Mouse (Mus musculus) myocyte (in vitro differentiated cells): ENCODE data around the gene Rsad1. TPM values are rescaled to one million over a fixed set of nuclear protein-coding genes. Genes with fewer than 3 reads are reported as not detected.
A peak's percentile ranks its signal among the peaks of the same experiment; 100 is the strongest.

Source experiments
- H3K27me3 ChIP-seq: one replicate; pipeline ENCODE4 v1.6.1; 2011; ENCODE audit not compliant: control insufficient read depth, insufficient read depth, insufficient read length
- H3K36me3 ChIP-seq: one replicate; pipeline ENCODE4 v1.6.1; 2011; ENCODE audit not compliant: control insufficient read depth, insufficient read depth
- H3K4me2 ChIP-seq: one replicate; pipeline ENCODE4 v1.6.1; 2011; ENCODE audit warnings: low read depth, control low read depth
- H3K4me3 ChIP-seq: one replicate; pipeline ENCODE4 v1.5.1; 2011; ENCODE audit warnings: mild to moderate bottlenecking, control low read depth, moderate library complexity
- H3K79me2 ChIP-seq: one replicate; pipeline ENCODE4 v1.6.1; 2011; ENCODE audit not compliant: control insufficient read depth, insufficient read depth
- H3ac ChIP-seq: one replicate; pipeline ENCODE4 v1.6.1; 2011; ENCODE audit not compliant: control insufficient read depth, insufficient read length
- CEBPB ChIP-seq: IDR thresholded peaks from 2 replicates; pipeline ENCODE4 v1.6.1; 2011; ENCODE audit warnings: mild to moderate bottlenecking, moderate library complexity; ENCODE audit not compliant: poor library complexity, insufficient read depth, severe bottlenecking
- E2F4 ChIP-seq: IDR thresholded peaks from one replicate; pipeline ENCODE4 v1.6.1; 2011; ENCODE audit warnings: mild to moderate bottlenecking, control low read depth, moderate library complexity; ENCODE audit not compliant: insufficient read depth
- MAX ChIP-seq: IDR thresholded peaks from one replicate; pipeline ENCODE4 v1.6.1; 2011; ENCODE audit warnings: low read depth, mild to moderate bottlenecking, control low read depth
- MYOD1 ChIP-seq, 3 experiments: IDR thresholded peaks; one replicate each; pipeline ENCODE4 v1.6.1; 2011; ENCODE audit warnings: control low read depth in 2 of 3, low read depth in 2 of 3, mild to moderate bottlenecking in 2 of 3, moderate library complexity in 1 of 3; ENCODE audit not compliant: insufficient read length in 2 of 3, control insufficient read depth in 1 of 3
- MYOG ChIP-seq, 3 experiments: IDR thresholded peaks; one replicate each; pipeline ENCODE4 v1.6.1; 2011; ENCODE audit warnings: control low read depth in 2 of 3, low read depth in 2 of 3, mild to moderate bottlenecking in 2 of 3; ENCODE audit not compliant: insufficient read length in 2 of 3, control insufficient read depth in 1 of 3, insufficient read depth in 1 of 3
- POLR2A ChIP-seq: IDR thresholded peaks from one replicate; pipeline ENCODE4 v1.6.1; 2011; ENCODE audit warnings: low read depth, mild to moderate bottlenecking, control low read depth, moderate library complexity; ENCODE audit not compliant: insufficient read length
- POLR2AphosphoS2 ChIP-seq: IDR thresholded peaks from one replicate; pipeline ENCODE4 v1.6.1; 2011; ENCODE audit warnings: low read depth, control low read depth; ENCODE audit not compliant: insufficient read length
- REST ChIP-seq: IDR thresholded peaks from one replicate; pipeline ENCODE4 v1.6.1; 2011; ENCODE audit warnings: mild to moderate bottlenecking, control low read depth, moderate library complexity; ENCODE audit not compliant: insufficient read depth, insufficient read length
- SRF ChIP-seq: IDR thresholded peaks from one replicate; pipeline ENCODE4 v1.6.1; 2011; ENCODE audit warnings: low read depth; ENCODE audit not compliant: control insufficient read depth, insufficient read length
- TCF12 ChIP-seq: IDR thresholded peaks from one replicate; pipeline ENCODE4 v1.6.1; 2011; ENCODE audit warnings: mild to moderate bottlenecking, control low read depth; ENCODE audit not compliant: poor library complexity, insufficient read depth, severe bottlenecking
- TCF3 ChIP-seq: IDR thresholded peaks from one replicate; pipeline ENCODE4 v1.6.1; 2011; ENCODE audit warnings: low read depth, control low read depth; ENCODE audit not compliant: insufficient read length
- USF1 ChIP-seq: IDR thresholded peaks from one replicate; pipeline ENCODE4 v1.6.1; 2011; ENCODE audit warnings: low read depth, mild to moderate bottlenecking, control low read depth, moderate library complexity
- polyA plus RNA-seq: library from polyadenylated mRNA; unstranded; fragments of >200 nt; fragmentation: generic; extraction: Trizol; gene quantifications from one replicate; pipeline ENCODE4 v1.2.1, GENCODE M21; 2012; ENCODE audit warnings: missing spikeins

Gene Rsad1
- polyA plus RNA-seq, 1 experiment = 3.7 TPM

GRCm38 (mm10) chr11:94499035-94499434, 50.0 kb downstream of the Rsad1 start:
- Histone ChIP-seq H3K4me2 (no peak overlapping the region), H3K4me3 (no peak overlapping the region), H3K79me2 (no peaks in the 10 kb centered on the region), H3ac (no peak overlapping the region), H3K27me3 (peaks cover 6% of the 10 kb centered on the region), H3K36me3 (no peaks in the 10 kb centered on the region)
- TF ChIP-seq TCF3 = no peak
- TF ChIP-seq USF1 = no peak
- no peak for TF ChIP-seq E2F4
- no peak for TF ChIP-seq REST
- no peak for TF ChIP-seq SRF
- no peak for TF ChIP-seq MYOD1 (IDR thresholded peaks at IDR 0.05; ENCODE audit: control insufficient read depth in 1 of 3, insufficient read length in 2 of 3, low read depth in 2 of 3)
- TF ChIP-seq POLR2AphosphoS2 = no peak
- TF ChIP-seq MYOG (IDR thresholded peaks at IDR 0.05; ENCODE audit: control insufficient read depth in 1 of 3, insufficient read depth in 1 of 3, insufficient read length in 2 of 3, low read depth in 2 of 3) = no peak
- no peak for TF ChIP-seq CEBPB
- no peak for TF ChIP-seq POLR2A
- TF ChIP-seq MAX = no peak

- H3K4me2 ChIP-seq = peak overlapping the region; percentile 46
- no peak for TF ChIP-seq POLR2A
- TF ChIP-seq MYOD1 (IDR thresholded peaks at IDR 0.05; ENCODE audit: control insufficient read depth in 1 of 3, insufficient read length in 2 of 3, low read depth in 2 of 3) = no peak
- no peak for TF ChIP-seq SRF
- TF ChIP-seq E2F4 = no peak
- TF ChIP-seq MAX = no peak
- TF ChIP-seq TCF3 = no peak
- no peak for TF ChIP-seq USF1
- TF ChIP-seq MYOG (IDR thresholded peaks at IDR 0.05; ENCODE audit: control insufficient read depth in 1 of 3, insufficient read depth in 1 of 3, insufficient read length in 2 of 3, low read depth in 2 of 3) = no peak
- TF ChIP-seq TCF12 = no peak
- no peak for TF ChIP-seq POLR2AphosphoS2
- no peak for TF ChIP-seq REST
- no peak for TF ChIP-seq CEBPB
- no peak overlapping the region for H3K4me3 ChIP-seq
- H3K36me3 ChIP-seq = no peaks in the 10 kb centered on the region
- no peaks in the 10 kb centered on the region for H3K79me2 ChIP-seq
- H3ac ChIP-seq = no peak overlapping the region
- peaks cover 13% of the 10 kb centered on the region for H3K27me3 ChIP-seq
These were observed 50.7 kb downstream of the Rsad1 start for GRCm38 (mm10) chr11:94498093-94498996.

GRCm38 (mm10) chr11:94495415-94495814, 53.6 kb downstream of the Rsad1 start:
- H3K4me2 ChIP-seq = no peak overlapping the region
- H3K79me2 ChIP-seq = no peaks in the 10 kb centered on the region
- H3ac ChIP-seq = no peak overlapping the region
- peaks cover 21% of the 10 kb centered on the region for H3K27me3 ChIP-seq
- TF ChIP-seq POLR2A (no peak), CEBPB (no peak), POLR2AphosphoS2 (no peak), TCF3 (no peak), MAX (no peak), REST (no peak), SRF (no peak), E2F4 (no peak), MYOG (IDR thresholded peaks at IDR 0.05; ENCODE audit: control insufficient read depth in 1 of 3, insufficient read depth in 1 of 3, insufficient read length in 2 of 3, low read depth in 2 of 3) (no peak), TCF12 (no peak), USF1 (no peak), MYOD1 (IDR thresholded peaks at IDR 0.05; ENCODE audit: control insufficient read depth in 1 of 3, insufficient read length in 2 of 3, low read depth in 2 of 3) (no peak)
- H3K36me3 ChIP-seq = no peaks in the 10 kb centered on the region
- no peak overlapping the region for H3K4me3 ChIP-seq

GRCm38 (mm10) chr11:94491749-94492099, 57.3 kb downstream of the Rsad1 start:
- no peaks in the 10 kb centered on the region for H3K36me3 ChIP-seq
- no peaks in the 10 kb centered on the region for H3K79me2 ChIP-seq
- H3K4me2 ChIP-seq = no peak overlapping the region
- no peak overlapping the region for H3K4me3 ChIP-seq
- H3K27me3 ChIP-seq = peaks cover 20% of the 10 kb centered on the region
- H3ac ChIP-seq = no peak overlapping the region
- TF ChIP-seq SRF = no peak
- no peak for TF ChIP-seq TCF12
- no peak for TF ChIP-seq POLR2AphosphoS2
- no peak for TF ChIP-seq TCF3
- TF ChIP-seq USF1 = no peak
- TF ChIP-seq E2F4 = no peak
- TF ChIP-seq MYOD1 (IDR thresholded peaks at IDR 0.05; ENCODE audit: control insufficient read depth in 1 of 3, insufficient read length in 2 of 3, low read depth in 2 of 3) = no peak
